Mouse (Mus musculus): ENCODE data around the gene Mfsd10.

Gene Mfsd10

GRCm38 (mm10) chr5:34636481-34637287, at the start of gene Mfsd10:
Gene Mfsd10, minus strand, starts transcription at chr5:34637212.
- DNase-seq (ENCODE audit: low read depth): peak; percentile 90

- peak; percentile 72 for DNase-seq (ENCODE audit: low read depth)
These were observed 33.3 kb upstream of the Mfsd10 start for GRCm38 (mm10) chr5:34670280-34670679.

GRCm38 (mm10) chr5:34669493-34669892, 32.5 kb upstream of the Mfsd10 start:
- DNase-seq (ENCODE audit: low read depth): peak; percentile 50

GRCm38 (mm10) chr5:34663231-34663630, 26.2 kb upstream of the Mfsd10 start:
- DNase-seq (ENCODE audit: low read depth): no peak

GRCm38 (mm10) chr5:34661909-34662308, 24.9 kb upstream of the Mfsd10 start:
- no peak for DNase-seq (ENCODE audit: low read depth)

- DNase-seq (ENCODE audit: low read depth): peak; percentile 46
These were observed 23.6 kb upstream of the Mfsd10 start for GRCm38 (mm10) chr5:34660591-34661130.

- DNase-seq (ENCODE audit: low read depth): peak; percentile 100
These were observed 22.9 kb upstream of the Mfsd10 start, which contains the start of the genes Nop14 and Grk4 for GRCm38 (mm10) chr5:34659686-34660590. Gene Nop14, minus strand, starts transcription at chr5:34660148. Gene Grk4, plus strand, starts transcription at chr5:34660379.

- DNase-seq (ENCODE audit: low read depth): no peak
These were observed 20.5 kb upstream of the Mfsd10 start for GRCm38 (mm10) chr5:34657556-34657955.

GRCm38 (mm10) chr5:34654881-34655280, 17.9 kb upstream of the Mfsd10 start:
- no peak for DNase-seq (ENCODE audit: low read depth)

GRCm38 (mm10) chr5:34652961-34653360, 15.9 kb upstream of the Mfsd10 start:
- no peak for DNase-seq (ENCODE audit: low read depth)

GRCm38 (mm10) chr5:34647581-34647980, 10.6 kb upstream of the Mfsd10 start:
- DNase-seq (ENCODE audit: low read depth): peak; percentile 87

- peak; percentile 83 for DNase-seq (ENCODE audit: low read depth)
These were observed 5.9 kb upstream of the Mfsd10 start for GRCm38 (mm10) chr5:34642932-34643331.

GRCm38 (mm10) chr5:34641991-34642390, 5.0 kb upstream of the Mfsd10 start:
- DNase-seq (ENCODE audit: low read depth): no peak

GRCm38 (mm10) chr5:34637591-34638156, 662 bp upstream of the Mfsd10 start:
- peak; percentile 51 for DNase-seq (ENCODE audit: low read depth)

- no peak for DNase-seq (ENCODE audit: low read depth)
These were observed 1.3 kb downstream of the Mfsd10 start for GRCm38 (mm10) chr5:34635665-34636192.

- peak; percentile 68 for DNase-seq (ENCODE audit: low read depth)
These were observed 2.1 kb downstream of the Mfsd10 start for GRCm38 (mm10) chr5:34634746-34635400.

- DNase-seq (ENCODE audit: low read depth): no peak
These were observed 3.4 kb downstream of the Mfsd10 start for GRCm38 (mm10) chr5:34633641-34634040.

- no peak for DNase-seq (ENCODE audit: low read depth)
These were observed 4.0 kb downstream of the Mfsd10 start for GRCm38 (mm10) chr5:34632996-34633395.

GRCm38 (mm10) chr5:34609966-34610365, 27.0 kb downstream of the Mfsd10 start:
- no peak for DNase-seq (ENCODE audit: low read depth)

GRCm38 (mm10) chr5:34608226-34608625, 28.8 kb downstream of the Mfsd10 start:
- no peak for DNase-seq (ENCODE audit: low read depth)
